In the genomic region with DNA sequence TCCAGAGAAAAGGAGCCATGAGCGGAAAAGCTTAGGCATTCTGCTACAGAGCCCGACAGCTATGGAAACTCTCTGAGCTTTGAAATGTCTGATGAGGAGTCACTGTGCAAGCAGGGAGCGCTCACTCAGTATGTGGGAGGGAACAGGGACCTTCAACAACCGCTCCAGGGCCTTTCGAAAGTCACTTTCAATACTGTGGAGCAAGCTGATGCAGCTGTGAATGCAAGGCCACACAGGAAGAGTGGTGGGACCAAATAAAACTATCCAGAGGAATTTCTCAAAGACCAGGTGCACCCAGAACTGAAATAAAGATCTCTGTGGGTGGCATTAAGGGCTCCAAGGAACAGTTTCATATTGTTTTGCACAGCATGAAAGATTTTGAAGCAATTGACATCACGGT, we compare ENCODE assay signal across 17 mouse cellular contexts. TPM values are rescaled to one million over a fixed set of nuclear protein-coding genes. Genes with fewer than 3 reads are reported as not detected.
"Had no signal": no experiment of that assay in that cellular context is flagged by ENCODE, and none has a peak within 500 bp of the region (broad histone marks: within the 10 kb centered on the region; RNA-seq: fewer than 3 reads in every experiment).

No protein-coding gene starts in this region.

- DNase-seq: liver, postnatal 0 days; lung, adult 2 months; lung, postnatal 14 days; lung, postnatal 36 days; midbrain, embryonic 14.5 days; retina, postnatal 1 day; right cerebral cortex, adult 18-20 months; right cerebral cortex, postnatal 25 days; right cerebral cortex, postnatal 4 days; spleen, adult 18-20 months; thymus, adult 18-20 months; thymus, postnatal 36 days had no signal

RNA-seq across cellular contexts. Expression of a gene that starts 1.9 kb away (rescaled TPM):
- polyA plus RNA-seq: liver, embryonic 15.5 days; liver, postnatal 0 days; midbrain, embryonic 12.5 days; neural tube, embryonic 11.5 days; neural tube, embryonic 15.5 days; small intestine, adult 2 months had no signal
